Mouse (Mus musculus) lung, postnatal 10 days (tissue): ENCODE data around the gene Isg20l2.
"Not testable (repeated sequence)": the region's sequence is repeated elsewhere in the genome, so short reads cannot be mapped to it uniquely, and the experiment has no call there.

Experiments used
- DNase-seq: peaks from one replicate; pipeline ENCODE4 v3.0.0; 2021

Isg20l2 gene

DNA sequence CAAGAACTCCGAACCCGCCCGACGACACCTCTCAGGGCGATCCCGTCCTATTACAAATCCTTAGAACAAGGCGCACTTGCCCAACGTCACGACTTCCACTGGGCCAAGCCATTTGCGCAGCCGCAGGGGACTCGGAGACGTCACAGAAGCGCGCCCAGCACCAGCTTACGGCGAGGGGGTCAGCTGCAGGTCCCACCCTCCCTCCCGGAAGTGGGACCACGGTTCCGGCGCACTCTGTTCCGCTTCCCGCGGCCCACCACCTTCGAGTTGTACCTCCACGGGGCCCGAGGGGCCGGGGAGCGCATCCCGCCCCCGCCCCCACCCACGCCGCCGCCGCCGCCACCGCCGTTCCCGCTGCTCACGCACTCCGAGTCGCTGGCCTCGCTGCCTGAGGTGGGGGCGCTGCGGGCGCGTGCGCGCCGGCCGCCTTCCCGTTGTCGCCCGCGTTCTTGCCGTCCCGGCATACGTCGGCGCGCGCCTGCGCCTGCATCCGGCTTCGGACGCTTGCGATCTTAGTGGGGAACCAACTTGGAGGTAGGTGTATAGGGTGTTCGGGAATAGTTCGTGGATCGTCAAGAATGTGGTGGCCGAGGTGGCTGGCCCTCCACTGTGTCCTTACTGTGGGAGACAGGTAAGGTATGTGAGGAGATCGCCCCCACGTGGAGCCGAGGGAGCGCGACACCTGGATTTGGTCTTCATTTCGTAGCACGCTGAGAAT, at the start of gene Isg20l2, which contains the start of gene Rrnad1:
Isg20l2 (plus strand) TSS at position 237 of the 718 bp plus-strand sequence.
Rrnad1 (minus strand) TSS at position 640 of the 718 bp plus-strand sequence.
- DNase-seq, result peak; percentile 98

DNA sequence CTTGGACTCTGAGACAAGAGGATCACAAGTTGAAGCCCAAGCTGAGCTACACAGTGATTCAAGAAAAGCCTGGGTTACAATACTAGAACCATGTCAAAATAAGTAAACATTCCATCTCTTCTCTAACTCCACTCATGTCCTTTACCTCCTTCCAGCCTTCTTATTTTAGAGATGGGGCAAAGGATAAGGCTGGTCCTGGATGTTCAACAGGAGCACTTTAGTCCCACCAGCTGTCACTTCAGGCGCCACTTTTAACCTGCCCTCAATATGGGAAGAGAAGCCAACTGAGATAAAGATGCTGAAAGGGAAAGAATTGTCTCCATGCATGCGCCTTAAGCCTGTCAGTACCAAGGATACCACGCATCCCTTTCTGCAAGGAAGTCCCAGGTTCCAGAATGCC, 45.8 kb upstream of the Isg20l2 start:
- DNase-seq, result no peak

DNA sequence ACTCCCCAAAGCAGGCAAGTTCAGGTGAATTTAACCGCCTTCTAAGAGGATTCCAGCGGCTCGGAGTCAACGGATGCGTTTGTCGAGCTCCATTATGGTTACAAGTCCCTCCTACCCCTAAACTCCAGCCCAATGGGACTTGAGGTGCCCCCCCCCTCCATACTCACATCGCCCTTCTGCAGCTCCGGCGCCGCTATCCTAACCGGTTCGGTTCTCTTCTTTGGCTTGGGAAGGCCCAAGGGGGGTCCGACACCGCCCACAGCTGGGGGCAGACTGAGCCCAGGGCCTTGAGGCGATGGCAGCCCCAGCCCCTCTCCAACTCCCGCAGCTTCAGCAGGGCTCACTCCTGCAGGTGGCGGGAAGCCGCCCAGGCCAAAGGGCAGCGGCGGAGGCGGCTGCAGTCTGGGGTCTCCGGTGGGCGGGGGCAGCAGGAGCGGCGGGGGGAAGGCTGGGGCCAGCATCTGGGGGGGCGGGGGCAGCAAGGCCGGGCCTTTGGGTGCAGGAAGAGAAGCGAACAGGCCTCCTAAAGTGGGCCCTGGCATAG, 45.3 kb upstream of the Isg20l2 start:
- peak; percentile 61 for DNase-seq

DNA sequence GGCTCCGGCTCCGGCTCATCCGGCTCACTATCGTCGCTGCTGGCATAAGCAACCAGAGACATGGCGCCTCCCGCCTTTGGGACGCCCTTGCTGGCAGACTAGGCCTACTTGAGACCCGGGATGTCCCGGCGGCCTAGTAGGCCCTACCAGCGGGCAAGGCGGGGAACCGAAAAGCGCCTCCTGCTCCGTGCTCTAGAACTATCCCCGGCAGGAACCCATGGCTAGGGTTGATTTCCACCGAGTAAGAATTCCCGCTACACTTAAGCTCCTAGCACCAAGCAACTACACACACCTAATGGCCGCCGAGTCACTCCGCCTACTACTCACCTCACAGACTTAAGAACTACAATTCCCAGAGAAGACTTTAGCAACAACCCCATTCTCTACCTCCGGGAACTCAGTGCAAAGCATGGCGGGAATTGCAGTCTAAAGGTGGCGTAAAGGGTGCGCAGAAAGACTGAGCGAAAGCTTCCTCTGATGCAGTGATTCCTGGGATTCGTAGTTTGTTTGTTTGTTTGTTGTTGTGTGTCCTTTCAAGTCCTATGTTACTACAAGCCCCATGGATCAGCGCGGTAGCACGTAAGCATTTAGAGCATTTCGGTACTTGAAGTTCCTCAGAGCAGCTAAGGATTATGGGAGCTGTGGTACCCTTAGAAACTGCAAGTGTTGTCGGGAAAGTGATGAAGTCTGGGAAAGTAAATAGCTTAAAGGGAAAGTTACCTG, 44.7 kb upstream of the Isg20l2 start, which contains the start of gene Prcc:
Prcc (minus strand) TSS at position 328 of the 723 bp plus-strand sequence.
- peak; percentile 97 for DNase-seq

DNA sequence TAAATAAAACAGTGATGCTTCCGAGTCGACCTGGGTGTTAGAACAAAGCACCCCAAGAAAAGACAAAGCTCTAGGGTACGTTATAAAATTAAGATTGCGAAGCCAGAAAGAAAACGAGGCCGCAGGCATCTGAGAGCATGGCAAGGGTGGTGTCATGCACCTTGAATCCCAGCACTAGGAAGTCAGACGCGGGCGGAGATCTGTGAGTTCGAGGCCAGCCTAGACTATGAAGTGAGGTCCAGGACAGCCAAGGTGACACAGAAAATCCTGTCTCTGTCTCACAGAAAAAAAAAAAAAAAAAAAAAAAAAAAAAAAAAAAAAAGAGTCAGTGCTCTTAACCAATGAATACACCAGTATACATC, 44.1 kb upstream of the Isg20l2 start:
- DNase-seq, result no peak

DNA sequence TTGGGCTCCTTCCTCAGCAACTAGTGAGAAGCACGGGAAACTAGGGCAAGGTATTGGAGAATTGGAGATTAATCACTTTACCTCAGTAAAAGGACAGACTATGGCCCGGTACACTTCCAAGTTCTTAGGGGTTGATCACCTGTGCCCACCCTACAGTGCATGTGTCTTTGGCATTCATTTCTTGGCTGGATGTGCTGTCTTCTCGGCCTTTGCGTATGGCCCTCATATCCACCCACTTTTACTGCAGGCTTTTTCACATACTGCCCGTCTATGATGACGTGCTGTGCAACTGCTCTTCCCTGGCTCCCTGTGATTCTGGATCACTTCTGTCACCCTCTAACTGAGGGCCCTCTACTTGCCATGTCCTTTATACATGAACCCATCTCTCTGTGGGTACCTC, 43.7 kb upstream of the Isg20l2 start:
- DNase-seq, result no peak

DNA sequence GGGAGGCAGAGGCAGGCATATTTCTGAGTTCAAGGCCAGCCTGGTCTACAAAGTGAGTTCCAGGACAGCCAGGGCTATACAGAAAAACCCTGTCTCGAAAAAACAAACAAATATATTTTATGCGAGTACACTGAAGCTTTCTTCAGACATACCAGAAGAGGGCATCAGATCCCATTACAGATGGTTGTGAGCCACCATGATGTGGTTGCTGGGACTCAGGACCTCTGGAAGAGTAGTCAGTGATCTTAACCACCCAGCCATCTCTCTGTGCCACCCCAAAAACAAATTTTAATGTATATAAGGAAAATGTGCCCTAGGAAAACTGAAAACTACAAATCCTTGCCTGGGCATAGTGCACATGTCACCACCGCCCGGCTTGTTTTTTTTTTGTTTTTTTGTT, 42.7 kb upstream of the Isg20l2 start:
- DNase-seq, result not testable (repeated sequence)

DNA sequence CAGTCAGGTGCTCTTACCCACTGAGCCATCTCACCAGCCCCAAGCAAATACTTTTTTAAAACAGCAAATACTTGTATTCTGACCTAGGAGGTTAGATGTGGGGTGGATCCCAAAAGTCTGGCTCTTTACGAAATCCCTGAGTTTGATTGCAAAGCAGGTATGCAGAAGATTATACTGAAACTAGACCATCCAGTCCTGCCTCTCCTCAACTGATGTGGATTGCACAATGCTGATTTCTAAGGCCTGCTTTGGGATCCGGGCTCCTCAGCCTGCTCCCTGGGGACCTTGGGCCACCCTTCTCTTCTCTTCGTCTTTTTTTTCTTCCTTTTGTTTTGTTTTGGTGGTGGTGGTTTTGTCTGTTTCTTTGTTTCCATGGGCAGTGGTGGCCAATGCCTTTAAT, 38.6 kb upstream of the Isg20l2 start:
- no peak for DNase-seq

DNA sequence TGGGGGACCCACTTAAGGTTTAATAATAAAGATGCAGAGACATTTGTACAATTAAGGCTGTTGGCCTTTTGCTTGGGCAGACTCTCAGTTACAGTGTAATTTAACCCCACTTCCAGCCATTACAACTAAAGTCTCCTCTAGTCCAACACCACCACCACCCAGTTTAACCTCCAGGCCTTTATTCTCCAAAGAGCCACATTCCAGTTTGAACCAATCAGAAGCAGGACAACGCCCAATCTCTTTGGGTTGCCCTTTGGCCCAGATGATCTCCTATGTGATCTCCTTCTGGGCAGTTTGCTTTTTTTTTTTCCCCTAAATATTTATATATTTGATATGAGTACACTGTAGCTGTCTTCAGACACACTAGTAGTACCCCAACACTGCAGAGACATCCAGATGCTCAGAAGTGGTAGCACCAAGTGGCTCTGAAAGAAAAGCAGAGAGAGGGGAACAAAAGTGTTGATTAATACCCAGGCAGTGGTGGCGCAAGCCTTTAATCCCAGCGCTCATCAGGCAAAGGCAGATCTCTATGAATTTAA, 36.7 kb upstream of the Isg20l2 start:
- no peak for DNase-seq

DNA sequence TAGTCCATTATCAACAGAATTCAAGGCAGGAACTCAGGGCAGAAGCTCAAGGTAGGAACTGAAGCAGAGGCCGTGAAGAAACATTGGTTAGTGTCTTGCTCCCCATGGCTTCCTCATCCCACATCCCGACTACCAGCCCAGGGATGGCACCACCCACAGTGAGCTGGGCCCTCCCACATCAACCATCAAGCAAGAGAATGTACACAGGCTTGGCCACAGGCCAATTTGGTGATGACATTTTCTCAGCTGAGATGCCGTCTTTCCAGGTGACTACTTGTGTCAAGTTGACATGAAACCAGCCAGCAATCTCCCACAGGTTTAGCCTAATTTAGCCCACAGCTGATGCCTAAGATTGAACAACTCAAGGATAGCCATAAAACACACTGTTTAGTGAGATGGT, 30.8 kb upstream of the Isg20l2 start:
- DNase-seq, result no peak

DNA sequence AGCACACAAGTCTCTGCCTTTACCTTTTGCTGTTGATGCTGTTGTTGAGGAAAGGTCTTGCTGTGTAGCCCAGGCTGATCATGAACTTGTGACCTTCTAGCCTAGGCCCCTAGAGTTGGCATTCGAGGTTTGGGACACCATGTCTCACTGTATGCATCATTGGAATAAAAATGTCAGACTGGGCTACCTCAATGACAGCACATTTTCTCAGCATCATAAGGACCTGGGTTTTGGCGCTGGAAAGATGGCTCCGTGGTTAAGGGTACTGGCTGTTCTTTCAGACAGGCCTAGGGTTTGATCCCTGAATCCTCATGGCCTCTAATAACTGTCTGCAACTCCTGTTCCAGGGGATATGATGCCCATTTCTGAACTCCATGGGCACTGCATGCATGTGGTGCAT, 30.3 kb upstream of the Isg20l2 start:
- DNase-seq, result no peak

DNA sequence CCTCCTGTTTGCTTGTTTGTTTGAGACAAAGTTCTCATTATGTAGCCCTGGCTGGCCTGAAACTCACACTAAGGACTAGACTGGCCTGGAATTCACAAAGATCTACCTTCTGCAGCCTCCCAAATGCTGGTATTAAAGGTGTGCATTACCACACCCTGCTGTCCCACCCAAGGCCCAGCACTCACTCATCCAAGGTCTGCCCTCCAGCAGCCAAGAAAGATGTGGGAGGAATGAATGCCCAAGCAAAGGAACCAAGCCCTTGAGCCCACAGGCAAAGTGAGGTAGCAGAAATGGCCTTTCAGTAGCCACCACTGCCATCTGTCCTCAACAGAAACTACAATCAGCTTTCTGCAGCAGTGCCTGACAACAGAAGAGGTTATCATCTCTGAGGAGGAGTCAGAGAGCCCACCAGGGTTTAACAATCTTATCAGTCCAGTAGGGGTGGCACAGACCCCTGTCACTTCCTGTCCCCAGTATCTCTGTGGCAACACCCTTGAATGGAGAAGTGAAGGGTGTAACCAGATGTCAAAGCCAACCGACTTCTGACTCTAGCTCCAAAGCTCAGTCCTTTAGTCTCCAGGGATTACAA, 29.0 kb upstream of the Isg20l2 start:
- DNase-seq, result no peak

DNA sequence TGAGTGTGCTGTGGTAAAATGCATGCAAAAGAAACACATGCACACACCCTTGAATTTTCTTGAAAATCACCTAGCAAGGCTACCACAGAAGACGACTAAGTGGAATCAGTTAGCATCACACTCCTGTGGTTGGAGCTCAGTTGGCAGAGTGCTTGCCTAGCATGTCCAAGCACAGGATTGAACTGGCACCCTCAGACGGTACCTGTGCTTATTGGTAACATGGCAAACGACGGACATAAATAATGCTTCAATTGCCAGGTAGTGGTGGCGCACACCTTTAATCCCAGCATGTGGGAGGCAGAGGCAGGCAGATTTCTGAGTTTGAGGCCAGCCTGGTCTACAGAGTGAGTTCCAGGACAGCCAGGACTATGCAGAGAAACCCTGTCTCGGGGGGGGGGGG, 28.2 kb upstream of the Isg20l2 start:
- not testable (repeated sequence) for DNase-seq

DNA sequence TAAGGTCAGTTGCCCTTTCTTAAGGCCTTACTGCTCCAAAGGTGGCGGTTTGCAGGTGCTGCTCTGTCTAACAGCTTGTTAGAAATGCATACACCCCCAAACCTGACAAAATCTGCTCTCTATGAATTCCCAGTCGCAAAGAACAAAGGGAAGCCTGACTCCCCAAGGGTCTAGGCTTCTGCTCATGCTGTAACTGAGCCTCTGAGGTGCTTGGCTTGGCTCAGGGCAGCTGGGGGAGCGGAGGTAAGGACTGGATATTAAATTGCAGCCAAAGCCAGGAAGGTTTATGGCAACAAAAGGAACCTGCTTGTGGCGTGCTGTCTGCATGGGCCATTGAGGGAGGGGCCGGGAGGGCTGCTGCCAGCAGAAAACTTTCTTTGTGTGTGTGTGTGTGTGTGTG, 26.3 kb upstream of the Isg20l2 start:
- no peak for DNase-seq

DNA sequence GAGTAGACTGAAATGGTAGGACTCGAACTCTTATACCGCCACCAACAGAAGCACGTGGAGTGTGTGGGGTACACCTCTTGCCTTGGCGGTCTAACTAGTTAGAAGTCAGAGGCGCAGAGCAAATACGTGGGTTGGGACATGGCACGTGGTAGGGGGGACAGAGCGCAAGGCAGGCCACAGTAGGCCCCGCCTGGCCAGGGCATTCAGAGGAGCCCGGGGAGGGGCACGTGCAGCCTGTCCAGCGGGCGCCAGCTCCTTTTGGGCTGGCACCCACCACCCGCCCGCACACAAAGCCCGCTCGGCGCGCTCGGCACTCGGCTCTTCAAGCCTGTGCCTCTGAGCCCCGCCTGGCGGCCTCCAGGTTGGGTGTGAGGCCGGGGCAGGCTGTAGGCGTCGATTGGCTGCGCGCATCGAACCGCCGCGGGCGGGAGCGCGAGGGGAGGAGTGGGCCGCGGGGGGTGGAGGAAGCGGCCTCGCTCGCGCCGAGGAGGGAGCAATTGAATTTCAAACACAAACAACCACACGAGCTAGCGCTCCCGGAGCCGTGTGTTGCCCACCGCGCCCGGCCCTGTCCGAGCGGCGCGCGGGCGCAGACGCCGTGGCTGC, 24.1 kb upstream of the Isg20l2 start, which contains the start of gene Hdgf:
Hdgf (plus strand) TSS at position 442 of the 606 bp plus-strand sequence.
- DNase-seq, result peak; percentile 97

DNA sequence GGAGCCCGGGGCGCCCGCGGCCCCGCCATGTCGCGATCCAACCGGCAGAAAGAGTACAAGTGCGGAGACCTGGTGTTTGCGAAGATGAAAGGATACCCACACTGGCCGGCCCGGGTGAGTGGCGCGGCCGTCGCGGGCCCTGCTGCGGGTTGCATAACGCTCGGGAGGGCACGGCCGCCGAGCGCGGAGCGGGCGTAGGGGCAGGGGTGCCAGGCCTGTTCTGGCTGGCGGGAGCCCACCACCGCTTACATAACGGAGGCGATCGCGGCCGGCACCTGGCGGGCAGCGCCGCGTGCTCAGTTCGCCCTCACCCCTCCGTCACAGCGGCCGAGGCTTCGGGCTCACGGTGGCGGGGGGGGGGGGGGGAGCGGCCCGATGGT, 23.5 kb upstream of the Isg20l2 start:
- DNase-seq, result peak; percentile 51

DNA sequence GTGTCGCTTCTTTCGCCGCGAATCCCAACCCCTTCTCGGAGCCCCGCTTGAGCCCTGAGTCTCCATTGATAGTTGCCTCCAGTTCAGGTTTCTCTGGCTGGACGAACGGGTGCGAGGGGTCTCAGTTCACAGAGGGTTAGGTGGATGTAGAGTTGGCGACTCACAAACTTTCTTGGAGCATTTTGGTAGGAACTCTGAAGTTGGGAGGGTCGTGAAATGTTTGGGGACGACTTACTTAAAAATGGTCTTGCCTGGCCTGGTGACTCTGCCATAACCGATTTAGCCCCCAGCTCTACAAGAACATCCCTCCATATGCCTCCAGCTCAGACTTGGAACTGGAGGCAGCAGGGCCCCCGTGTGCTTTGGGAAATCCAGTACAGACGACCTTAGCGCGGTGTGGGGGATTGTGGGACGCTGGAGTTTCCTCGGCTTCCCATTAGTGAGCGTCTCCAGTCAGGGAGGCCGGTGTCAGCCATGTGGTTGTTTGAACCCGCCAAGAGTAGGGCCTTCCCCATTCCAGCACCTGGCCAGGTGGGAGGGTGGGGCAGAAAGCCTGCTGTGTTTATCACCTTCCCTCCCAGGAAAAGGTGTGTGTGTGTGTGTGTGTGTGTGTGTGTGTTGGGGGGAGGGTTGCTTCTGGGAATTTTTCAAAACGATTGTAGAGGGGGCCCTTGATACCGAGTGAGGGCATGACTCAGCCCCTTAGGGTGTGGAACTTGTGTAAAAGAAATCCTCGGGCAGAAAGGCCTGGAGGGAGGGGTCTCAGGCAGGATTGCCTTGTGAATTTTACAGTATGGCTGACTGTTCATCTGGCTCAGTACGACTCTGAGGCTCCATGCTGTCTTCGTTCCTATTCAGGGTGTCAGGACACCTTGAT, 22.9 kb upstream of the Isg20l2 start:
- peak; percentile 73 for DNase-seq

DNA sequence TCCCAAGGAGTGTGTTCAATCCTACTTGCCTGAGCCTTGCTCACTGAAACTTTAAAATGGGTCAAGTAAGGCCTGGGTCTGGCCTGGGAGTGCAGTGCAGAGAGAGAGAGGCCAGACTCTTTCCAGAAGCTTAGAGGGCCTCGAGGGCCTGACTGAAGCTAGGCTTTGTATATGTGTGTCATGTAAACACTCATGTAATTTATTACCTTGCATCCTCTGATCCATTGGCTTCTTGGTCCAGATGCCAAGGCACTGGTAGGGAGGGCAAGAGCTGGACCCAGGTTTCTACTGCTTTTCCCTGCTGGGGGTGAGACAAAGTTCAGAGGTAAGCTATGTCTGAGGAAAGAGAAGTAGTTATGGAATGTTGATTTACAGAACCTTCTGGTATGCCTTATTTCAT, 22.2 kb upstream of the Isg20l2 start:
- no peak for DNase-seq

DNA sequence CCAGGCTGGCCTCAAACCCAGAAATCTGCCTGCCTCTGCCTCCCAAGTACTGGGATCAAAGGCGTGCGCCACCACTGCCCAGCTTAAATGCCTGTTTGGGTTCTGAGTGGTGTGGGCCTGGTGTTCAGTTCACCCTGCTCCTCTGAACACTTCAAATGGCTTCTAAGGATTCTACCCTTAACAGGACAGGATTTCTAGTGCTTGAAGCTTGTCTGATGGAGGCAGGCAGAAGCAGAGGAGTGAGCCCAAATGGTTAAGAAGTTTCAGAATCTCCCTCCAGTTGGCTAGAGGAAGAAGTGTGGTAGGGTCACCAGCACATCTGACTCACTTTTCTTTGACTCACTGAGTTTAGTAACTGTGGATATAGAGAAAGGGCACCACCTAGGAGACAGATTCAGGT, 20.7 kb upstream of the Isg20l2 start:
- no peak for DNase-seq

DNA sequence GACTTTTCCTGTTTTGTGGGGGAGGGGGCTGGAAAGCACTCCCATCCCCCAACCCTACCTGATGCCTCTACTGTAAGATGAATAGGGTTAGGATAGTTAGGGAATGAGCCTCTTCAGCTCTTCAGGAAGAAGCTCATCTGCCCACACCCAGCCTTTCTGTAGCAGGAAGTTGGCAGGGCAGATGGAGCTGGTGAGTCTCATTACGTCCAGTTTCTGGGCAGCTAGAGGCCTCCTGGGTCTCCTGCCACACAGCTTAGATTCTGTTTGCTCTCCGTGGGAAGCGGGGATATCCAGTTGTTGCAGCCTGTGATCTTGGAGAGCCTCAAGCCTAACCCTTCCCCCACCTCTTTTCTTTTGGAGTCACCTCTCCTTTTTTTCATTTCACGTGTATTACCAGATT, 20.2 kb upstream of the Isg20l2 start:
- DNase-seq, result peak; percentile 46

DNA sequence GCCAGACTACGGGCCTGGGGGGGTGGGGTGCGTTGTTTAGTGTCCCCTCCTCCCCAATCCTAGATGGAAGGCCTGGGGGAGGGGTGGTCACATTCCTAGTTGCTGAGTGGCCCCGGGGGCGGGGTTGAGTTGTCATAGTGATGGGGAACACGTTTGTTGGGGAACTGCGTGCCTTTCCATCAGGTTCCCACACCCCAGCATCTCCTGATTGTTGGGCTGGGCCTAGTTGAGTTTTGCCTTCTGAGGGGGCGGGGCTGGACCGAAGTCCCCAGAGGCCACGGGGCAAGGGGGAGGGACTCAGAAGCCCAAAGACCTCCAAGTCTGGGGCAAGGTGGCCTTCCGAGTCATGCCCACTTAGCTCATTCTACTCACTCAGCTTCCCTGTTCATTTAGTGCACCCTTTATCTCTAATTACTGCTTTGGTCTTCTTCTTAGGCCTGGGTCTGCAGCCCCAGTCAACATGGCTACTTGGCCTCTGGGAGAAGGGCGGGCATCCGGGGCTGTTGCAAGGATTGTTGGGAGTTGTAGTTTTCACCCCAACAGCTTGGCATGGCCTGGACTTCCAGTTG, 19.5 kb upstream of the Isg20l2 start:
- peak; percentile 96 for DNase-seq

DNA sequence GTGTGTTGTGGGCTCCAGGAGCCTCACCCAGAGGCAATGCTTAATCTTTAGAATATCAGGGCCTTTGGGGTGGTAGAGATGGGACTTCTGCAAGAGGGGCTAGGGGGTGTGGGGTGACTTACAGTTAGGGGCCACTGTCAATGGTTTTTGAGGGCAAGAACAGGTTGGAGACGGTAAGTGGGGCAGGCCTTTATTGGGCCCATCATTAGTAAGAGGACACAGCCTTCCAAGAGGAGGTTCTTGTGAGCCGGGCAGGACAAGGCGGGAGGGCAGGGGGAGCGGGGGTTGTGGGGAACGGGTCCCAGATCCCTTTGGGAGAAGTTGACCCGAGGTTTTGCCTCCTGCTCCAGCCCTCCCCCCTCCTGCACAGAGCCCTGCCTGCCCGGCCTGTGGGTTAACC, 16.6 kb upstream of the Isg20l2 start:
- no peak for DNase-seq
